Mouse (Mus musculus): ENCODE data around the gene Gm17174. TPM values are rescaled to one million over a fixed set of nuclear protein-coding genes. Genes with fewer than 3 reads are reported as not detected.
"Not testable (repeated sequence)": the region's sequence is repeated elsewhere in the genome, so short reads cannot be mapped to it uniquely, and the experiment has no call there.

Gm17174 gene
- not detected for total RNA-seq (2021)
- long read RNA-seq, experiment 1, result 0 reads
- long read RNA-seq, experiment 2, result 0 reads

DNA sequence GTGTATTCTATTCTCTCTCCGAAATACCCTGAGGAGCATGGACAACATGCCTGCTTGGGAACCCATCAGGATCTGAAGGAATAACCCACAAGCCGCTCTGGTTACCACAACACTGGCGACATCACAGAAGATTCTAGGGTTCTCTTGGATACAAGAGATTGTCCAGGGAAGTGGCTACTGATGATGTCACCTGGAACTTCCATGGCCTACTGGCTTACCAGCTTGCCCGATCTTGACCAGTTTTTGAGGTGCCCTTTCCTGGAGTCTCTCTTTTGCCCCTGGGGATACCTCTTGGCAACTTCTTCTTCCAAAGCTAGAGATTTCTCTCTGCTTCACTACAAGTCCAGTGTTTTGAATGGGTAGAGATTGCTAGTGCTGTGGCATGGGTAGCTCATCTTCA lies at the start of gene Gm17174:
TSS of gene Gm17174 (minus strand) at position 101 of the 400 bp plus-strand sequence.
- intact Hi-C loops (cut with DNase I); H3K4me3 ChIP-seq; DNase-seq; H3K27ac ChIP-seq: not testable (repeated sequence)

- H3K4me3 ChIP-seq; DNase-seq; H3K27ac ChIP-seq; intact Hi-C loops (cut with DNase I): not testable (repeated sequence)
Observed at GRCm38 (mm10) chr14:51635566-51635965, 43.6 kb upstream of the Gm17174 start, which contains the start of gene Gm4181. Gm4181 (minus strand) TSS chr14:51635666.

- intact Hi-C loops (cut with DNase I); H3K4me3 ChIP-seq; H3K27ac ChIP-seq: not testable (repeated sequence)
- peak; percentile 18 for DNase-seq
Observed at GRCm38 (mm10) chr14:51632426-51632825, 40.5 kb upstream of the Gm17174 start.

DNA sequence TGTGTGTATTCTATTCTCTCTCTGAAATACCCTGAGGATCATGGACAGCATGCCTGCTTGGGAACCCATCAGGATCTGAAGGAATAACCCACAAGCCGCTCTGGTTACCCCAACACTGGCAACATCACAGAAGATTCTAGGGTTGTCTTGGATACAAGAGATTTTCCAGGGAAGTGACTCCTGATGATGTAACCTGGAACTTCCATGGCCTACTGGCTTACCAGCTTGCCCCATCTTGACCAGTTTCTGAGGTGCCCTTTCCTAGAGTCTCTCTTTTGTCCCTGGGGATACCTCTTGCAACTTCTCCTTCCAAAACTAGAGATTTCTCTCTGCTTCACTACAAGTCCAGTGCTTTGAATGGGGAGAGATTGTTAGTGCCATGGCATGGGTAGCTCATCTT lies 19.3 kb upstream of the Gm17174 start, which contains the start of gene Gm17078:
TSS of gene Gm17078 (minus strand) at position 101 of the 400 bp plus-strand sequence.
- TF ChIP-seq CTCF (IDR thresholded peaks at IDR 0.05), result no peak
- Histone ChIP-seq H3K27ac (no peak within 1 kb of the TSS), H3K4me3 (no peak within 1 kb of the TSS)
- DNase-seq, result no peak
- intact Hi-C loops (cut with DNase I), result no loop called here

DNA sequence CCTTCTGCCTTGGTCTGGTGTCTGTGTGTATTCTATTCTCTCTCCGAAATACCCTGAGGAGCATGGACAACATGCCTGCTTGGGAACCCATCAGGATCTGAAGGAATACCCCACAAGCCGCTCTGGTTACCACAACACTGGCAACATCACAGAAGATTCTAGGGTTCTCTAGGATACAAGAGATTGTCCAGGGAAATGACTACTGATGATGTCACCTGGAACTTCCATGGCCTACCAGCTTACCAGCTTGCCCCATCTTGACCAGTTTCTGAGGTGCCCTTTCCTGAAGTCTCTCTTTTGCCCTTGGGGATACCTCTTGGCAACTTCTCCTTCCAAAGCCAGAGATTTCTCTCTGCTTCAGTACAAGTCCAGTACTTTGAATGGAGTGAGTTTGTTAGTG lies 18.0 kb downstream of the Gm17174 start, which contains the start of gene Gm17175:
TSS of gene Gm17175 (minus strand) at position 101 of the 400 bp plus-strand sequence.
- intact Hi-C loops (cut with DNase I); DNase-seq; H3K27ac ChIP-seq; H3K4me3 ChIP-seq: not testable (repeated sequence)

DNA sequence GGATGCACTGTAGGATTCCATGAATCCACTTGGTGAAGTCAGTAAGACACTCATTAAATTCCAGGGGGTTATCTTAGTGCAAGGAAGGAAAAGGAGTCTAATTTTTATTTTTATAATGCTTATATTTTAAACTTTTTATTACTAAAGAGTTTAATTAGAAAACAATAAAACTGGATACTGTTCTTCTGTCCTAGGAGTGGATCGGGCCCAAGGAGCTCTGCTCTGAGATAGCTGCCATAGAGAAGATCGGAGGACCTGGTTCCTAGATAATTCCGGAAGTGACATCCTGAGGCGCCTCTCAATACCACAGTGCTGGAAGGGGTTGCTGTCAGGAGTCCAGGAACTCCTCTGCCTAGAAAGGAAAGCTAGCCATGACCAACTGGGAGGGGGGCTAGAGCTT lies 39.4 kb downstream of the Gm17174 start, which contains the start of gene Gm5622:
TSS of gene Gm5622 (plus strand) at position 301 of the 400 bp plus-strand sequence.
- DNase-seq, result no peak
- no peak within 1 kb of the TSS for H3K4me3 ChIP-seq
- H3K27ac ChIP-seq, result no peak within 1 kb of the TSS
- no peak for TF ChIP-seq CTCF (IDR thresholded peaks at IDR 0.05)
- intact Hi-C loops (cut with DNase I), result no loop called here

Other genes starting within 250 kb of the Gm17174 start
- gene Gm7247, start 230.4 kb downstream of the Gm17174 start, total RNA-seq (2021), result not detected
- not detected for gene Vmn2r88, start 181.3 kb downstream of the Gm17174 start, total RNA-seq (2021)
- gene Vmn2r89, start 140.3 kb downstream of the Gm17174 start, total RNA-seq (2021), result not detected
- gene Gm5622, start 39.3 kb downstream of the Gm17174 start, total RNA-seq (2021), result not detected
- gene Gm17175, start 18.1 kb downstream of the Gm17174 start, total RNA-seq (2021), result not detected
- gene Gm17078, start 19.2 kb upstream of the Gm17174 start, total RNA-seq (2021), result not detected
- not detected for gene Gm4181, start 43.5 kb upstream of the Gm17174 start, total RNA-seq (2021)
- gene Gm17079, start 103.3 kb upstream of the Gm17174 start, total RNA-seq (2021), result not detected
- not detected for gene Gm5800, start 125.0 kb upstream of the Gm17174 start, total RNA-seq (2021)
- gene Ang4, start 181.5 kb upstream of the Gm17174 start, total RNA-seq (2021), result not detected
- not detected for gene AY358078, start 207.9 kb upstream of the Gm17174 start, total RNA-seq (2021)